Mouse (Mus musculus): Measurements from ENCODE around the gene Rnf38. TPM values are rescaled to one million over a fixed set of nuclear protein-coding genes. Genes with fewer than 3 reads are reported as not detected.

The Rnf38 gene
- total and polyA plus RNA-seq, 3 experiments, result 6.8 to 22.8 TPM; not detected in 1

- peak overlapping the region; percentile 61 for H3K9ac ChIP-seq (ENCODE audit: control insufficient read depth, low read depth, low read length, poor library complexity, severe bottlenecking)
- peak; percentile 86 for DNase-seq (ENCODE audit: low read depth, low spot score)
- peak overlapping the region; percentile 73 to 79 for H3K4me3 ChIP-seq (ENCODE audit: control insufficient read depth in 1 of 2, insufficient read depth in 1 of 2, low read depth in 2 of 2, low read length in 2 of 2)
- peak overlapping the region; percentile 36; the same call in 1 of the 2 replicates for H3K27ac ChIP-seq (ENCODE audit: control insufficient read depth, low read depth, low read length)
- H3K9me3 ChIP-seq (replicated peaks; ENCODE audit: insufficient read depth, low read length), result no peaks in the 10 kb centered on the region
- H3K4me1 ChIP-seq (ENCODE audit: control insufficient read depth in 1 of 2, insufficient read depth in 2 of 2, low read length in 2 of 2), result peaks cover 0 to 12% of the 10 kb centered on the region in 2 experiments; a peak in 1 of 4 replicates
- TF ChIP-seq ELF1 (IDR thresholded peaks at IDR 0.05; ENCODE audit: low read depth, low read length) (no peak), ZNF384 (IDR thresholded peaks at IDR 0.05; ENCODE audit: low read depth, low read length) (peak; percentile 81), TCF12 (IDR thresholded peaks at IDR 0.05; ENCODE audit: low read depth, low read length) (peak; percentile 6; the same call in 1 of the 2 replicates), MXI1 (IDR thresholded peaks at IDR 0.05; ENCODE audit: low read depth, low read length) (peak; percentile 27; the same call in 1 of the 2 replicates), ETS1 (IDR thresholded peaks at IDR 0.05; ENCODE audit: low read depth, low read length) (no peak)
- no peaks in the 10 kb centered on the region for H3K79me2 ChIP-seq (ENCODE audit: control insufficient read depth, insufficient read depth, low read length, poor library complexity)
- no peaks in the 10 kb centered on the region for H3K36me3 ChIP-seq (ENCODE audit: control insufficient read depth in 1 of 2, insufficient read depth in 2 of 2, low read length in 2 of 2)
- no peaks in the 10 kb centered on the region; a peak in 1 of 4 replicates for H3K27me3 ChIP-seq (ENCODE audit: control insufficient read depth in 1 of 2, insufficient read depth in 2 of 2, low read length in 2 of 2)
Measured at GRCm38 (mm10) chr4:44113393-44114138, 120.0 kb downstream of the Rnf38 start.

DNA sequence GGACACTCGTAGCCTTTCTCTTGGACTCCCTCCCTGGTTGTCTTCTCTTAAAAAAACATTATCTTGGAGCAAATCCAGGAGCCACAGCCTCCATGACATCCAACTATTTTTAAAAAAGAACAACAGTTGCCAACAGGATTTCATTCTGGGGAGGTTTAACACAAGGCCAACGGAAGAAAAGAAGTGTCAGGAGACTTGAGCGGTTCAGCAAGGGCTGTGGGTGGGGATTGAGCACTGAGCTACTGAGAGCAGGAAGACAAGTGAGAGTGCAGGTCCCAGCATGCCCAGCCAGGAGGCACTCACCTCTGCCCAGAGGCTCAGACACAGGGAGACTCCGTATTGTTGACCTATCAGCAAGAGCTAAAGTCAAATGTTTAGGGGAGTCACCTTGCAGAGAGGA lies 120.8 kb downstream of the Rnf38 start:
- Histone ChIP-seq H3K9me3 (replicated peaks; ENCODE audit: insufficient read depth, low read length) (no peaks in the 10 kb centered on the region), H3K36me3 (ENCODE audit: control insufficient read depth in 1 of 2, insufficient read depth in 2 of 2, low read length in 2 of 2) (no peaks in the 10 kb centered on the region), H3K27me3 (ENCODE audit: control insufficient read depth in 1 of 2, insufficient read depth in 2 of 2, low read length in 2 of 2) (peaks cover 0 to 1% of the 10 kb centered on the region in 2 experiments; a peak in 1 of 4 replicates), H3K9ac (ENCODE audit: control insufficient read depth, low read depth, low read length, poor library complexity, severe bottlenecking) (no peak overlapping the region), H3K79me2 (ENCODE audit: control insufficient read depth, insufficient read depth, low read length, poor library complexity) (no peaks in the 10 kb centered on the region), H3K4me3 (ENCODE audit: control insufficient read depth in 1 of 2, insufficient read depth in 1 of 2, low read depth in 2 of 2, low read length in 2 of 2) (peak overlapping the region in 1 of 2 experiments; percentile 21; a peak in 1 of 4 replicates), H3K4me1 (ENCODE audit: control insufficient read depth in 1 of 2, insufficient read depth in 2 of 2, low read length in 2 of 2) (peaks cover 0 to 12% of the 10 kb centered on the region in 2 experiments; a peak in 1 of 4 replicates), H3K27ac (ENCODE audit: control insufficient read depth, low read depth, low read length) (no peak overlapping the region)
- TF ChIP-seq E2F4 (IDR thresholded peaks at IDR 0.05; ENCODE audit: borderline replicate concordance, low read depth, low read length) (no peak), MAX (IDR thresholded peaks at IDR 0.05; ENCODE audit: low read length) (no peak), ZC3H11A (IDR thresholded peaks at IDR 0.05; ENCODE audit: low read depth, low read length) (no peak), CHD2 (IDR thresholded peaks at IDR 0.05; ENCODE audit: low read length) (no peak), TAL1 (IDR thresholded peaks at IDR 0.05; ENCODE audit: low read length) (no peak), MEF2A (IDR thresholded peaks at IDR 0.05; ENCODE audit: extremely low read depth, insufficient replicate concordance, low read depth, low read length, poor library complexity, severe bottlenecking) (no peak), RCOR1 (IDR thresholded peaks at IDR 0.05; ENCODE audit: low read depth, low read length) (no peak), MXI1 (IDR thresholded peaks at IDR 0.05; ENCODE audit: low read depth, low read length) (no peak), EP300 (IDR thresholded peaks at IDR 0.05; ENCODE audit: low read depth in 1 of 2, low read length in 2 of 2) (no peak), POLR2AphosphoS2 (IDR thresholded peaks at IDR 0.05; ENCODE audit: low read length) (no peak), KAT2A (conservative IDR thresholded peaks at IDR 0.05; ENCODE audit: low read depth, low read length) (no peak)
- peak; percentile 46 for DNase-seq (ENCODE audit: low read depth, low spot score)

All from MEL (cell line).